Mouse (Mus musculus): ENCODE data around the gene Gm7849. TPM values are rescaled to one million over a fixed set of nuclear protein-coding genes. Genes with fewer than 3 reads are reported as not detected.
"Not testable (repeated sequence)": the region's sequence is repeated elsewhere in the genome, so short reads cannot be mapped to it uniquely, and the experiment has no call there.

The Gm7849 gene
- not detected in 2 replicates for polyA plus RNA-seq (2015; fragmentation: Nextera tagmentation; extraction: Ambion mirVana)

- not testable (repeated sequence) for H3K4me3 ChIP-seq (ENCODE audit: low read depth, low read length); ATAC-seq; H3K4me2 ChIP-seq (ENCODE audit: low read length); H3K27ac ChIP-seq (ENCODE audit: low read length); H3K9ac ChIP-seq (ENCODE audit: low read depth, low read length); H3K27me3 ChIP-seq (ENCODE audit: control insufficient read depth, insufficient read depth, low read depth, low read length); H3K36me3 ChIP-seq (ENCODE audit: control insufficient read depth, insufficient read depth, low read length); H3K9me3 ChIP-seq (replicated peaks; ENCODE audit: control insufficient read depth, low read length, poor library complexity, severe bottlenecking); H3K4me1 ChIP-seq (ENCODE audit: control insufficient read depth, insufficient read depth, low read length)
- whole genome bisulfite sequencing, result no CpG with 5 or more reads among the region's 1 CpGs
Measured at GRCm38 (mm10) chr8:21456460-21456859, at the start of gene Gm7849. TSS of gene Gm7849 (minus strand) at chr8:21456560.

DNA sequence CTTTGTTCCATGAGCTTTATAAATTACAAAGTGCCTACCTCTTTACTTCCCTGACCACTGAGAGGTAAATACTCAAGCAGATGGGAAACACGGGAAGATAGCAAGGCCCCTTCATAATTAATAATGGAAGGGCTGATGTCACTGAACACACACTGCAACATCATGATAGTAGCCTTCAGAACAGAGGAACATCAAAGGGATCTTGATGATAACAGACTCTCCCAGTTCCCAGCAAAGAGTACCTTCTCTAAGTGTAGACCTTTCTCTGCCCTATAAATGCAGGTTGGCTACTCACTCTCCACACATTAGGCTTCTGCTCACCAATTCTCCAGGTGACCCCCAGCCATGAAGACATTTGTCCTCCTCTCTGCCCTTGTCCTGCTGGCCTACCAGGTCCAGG is 29.2 kb downstream of the Gm7849 start, which contains the start of gene Defa36:
Defa36 (plus strand) TSS at position 301 of the 400 bp plus-strand sequence.
- not testable (repeated sequence) for H3K27me3 ChIP-seq (ENCODE audit: control insufficient read depth, insufficient read depth, low read depth, low read length); ATAC-seq; H3K4me2 ChIP-seq (ENCODE audit: low read length); H3K9me3 ChIP-seq (replicated peaks; ENCODE audit: control insufficient read depth, low read length, poor library complexity, severe bottlenecking); H3K36me3 ChIP-seq (ENCODE audit: control insufficient read depth, insufficient read depth, low read length); H3K27ac ChIP-seq (ENCODE audit: low read length); H3K9ac ChIP-seq (ENCODE audit: low read depth, low read length); H3K4me1 ChIP-seq (ENCODE audit: control insufficient read depth, insufficient read depth, low read length); H3K4me3 ChIP-seq (ENCODE audit: low read depth, low read length)
- WGBS, result no CpG with 5 or more reads among the region's 1 CpGs

Other genes with a start within 250 kb of the Gm7849 start
- gene Gm15292, start 206.8 kb downstream of the Gm7849 start, polyA plus RNA-seq (2015; fragmentation: Nextera tagmentation; extraction: Ambion mirVana), result not detected in 2 replicates
- gene Defa27, start 141.0 kb downstream of the Gm7849 start, polyA plus RNA-seq (2015; fragmentation: Nextera tagmentation; extraction: Ambion mirVana), result not detected in 2 replicates
- gene Defa29, start 129.5 kb downstream of the Gm7849 start, polyA plus RNA-seq (2015; fragmentation: Nextera tagmentation; extraction: Ambion mirVana), result not detected in 2 replicates
- not detected in 2 replicates for gene Defa2, start 78.0 kb downstream of the Gm7849 start, polyA plus RNA-seq (2015; fragmentation: Nextera tagmentation; extraction: Ambion mirVana)
- gene Defa33, start 64.7 kb downstream of the Gm7849 start, polyA plus RNA-seq (2015; fragmentation: Nextera tagmentation; extraction: Ambion mirVana), result not detected in 2 replicates
- gene Defa36, start 29.1 kb downstream of the Gm7849 start, polyA plus RNA-seq (2015; fragmentation: Nextera tagmentation; extraction: Ambion mirVana), result not detected in 2 replicates
- gene Defa20, start 52.7 kb upstream of the Gm7849 start, polyA plus RNA-seq (2015; fragmentation: Nextera tagmentation; extraction: Ambion mirVana), result not detected in 2 replicates
- gene Defa32, start 72.5 kb upstream of the Gm7849 start, polyA plus RNA-seq (2015; fragmentation: Nextera tagmentation; extraction: Ambion mirVana), result not detected in 2 replicates
- not detected in 2 replicates for gene Defa37, start 108.8 kb upstream of the Gm7849 start, polyA plus RNA-seq (2015; fragmentation: Nextera tagmentation; extraction: Ambion mirVana)
- gene Defa28, start 126.4 kb upstream of the Gm7849 start, polyA plus RNA-seq (2015; fragmentation: Nextera tagmentation; extraction: Ambion mirVana), result not detected in 2 replicates
- gene Gm7861, start 137.9 kb upstream of the Gm7849 start, polyA plus RNA-seq (2015; fragmentation: Nextera tagmentation; extraction: Ambion mirVana), result not detected in 2 replicates
- gene Defa26, start 161.6 kb upstream of the Gm7849 start, polyA plus RNA-seq (2015; fragmentation: Nextera tagmentation; extraction: Ambion mirVana), result not detected in 2 replicates
- gene Defa17, start 199.2 kb upstream of the Gm7849 start, polyA plus RNA-seq (2015; fragmentation: Nextera tagmentation; extraction: Ambion mirVana), result not detected in 2 replicates
- gene Defa34, start 209.2 kb upstream of the Gm7849 start, polyA plus RNA-seq (2015; fragmentation: Nextera tagmentation; extraction: Ambion mirVana), result not detected in 2 replicates
- not detected in 2 replicates for gene AY761184, start 247.1 kb upstream of the Gm7849 start, polyA plus RNA-seq (2015; fragmentation: Nextera tagmentation; extraction: Ambion mirVana)

All from midbrain, embryonic 16.5 days (tissue).